Mouse (Mus musculus) lung, postnatal 0 days (tissue): ENCODE data around the gene Canx. TPM values are rescaled to one million over a fixed set of nuclear protein-coding genes. Genes with fewer than 3 reads are reported as not detected.

Experiments
- ATAC-seq: fragments of 200-750 bp; cut with Nextera tagmentation; 2 replicates; pipeline ENCODE4 v1.8.0; 2017; ENCODE audit warnings: moderate library complexity
- DNase-seq: peaks from one replicate; pipeline ENCODE4 v3.0.0-alpha.2; 2016; ENCODE audit warnings: low spot score
- H3K27ac ChIP-seq: fragments of 300-500 bp; sonication (generic); 2 replicates; pipeline ENCODE4 v1.5.1; 2014; ENCODE audit warnings: antibody characterized with exemption, mild to moderate bottlenecking, low read length, mixed read lengths
- H3K27me3 ChIP-seq: fragments of 300-500 bp; sonication (generic); replicated peaks from 2 replicates; pipeline ENCODE4 v1.6.1; 2014; ENCODE audit warnings: low read length, mixed read lengths; ENCODE audit not compliant: insufficient read depth
- H3K36me3 ChIP-seq: fragments of 300-500 bp; sonication (generic); 2 replicates; pipeline ENCODE4 v1.6.1; 2014; ENCODE audit warnings: low read length, mixed read lengths; ENCODE audit not compliant: insufficient read depth
- H3K4me1 ChIP-seq: fragments of 300-500 bp; sonication (generic); 2 replicates; pipeline ENCODE4 v1.6.1; 2014; ENCODE audit warnings: antibody characterized with exemption, low read depth, low read length, mixed read lengths; ENCODE audit not compliant: insufficient read depth
- H3K4me2 ChIP-seq: fragments of 300-500 bp; sonication (generic); replicated peaks from 2 replicates; pipeline ENCODE4 v1.6.1; 2014; ENCODE audit warnings: low read depth, mild to moderate bottlenecking, low read length, moderate library complexity, mixed read lengths
- H3K4me3 ChIP-seq: fragments of 300-500 bp; sonication (generic); 2 replicates; pipeline ENCODE4 v1.5.1; 2014; ENCODE audit warnings: low read depth, low read length
- H3K9ac ChIP-seq: fragments of 300-500 bp; sonication (generic); replicated peaks from 2 replicates; pipeline ENCODE4 v1.6.1; 2014; ENCODE audit warnings: low read depth, mild to moderate bottlenecking
- H3K9me3 ChIP-seq: fragments of 300-500 bp; sonication (generic); 2 replicates; pipeline ENCODE4 v1.6.1; 2016; ENCODE audit warnings: low read length, mixed read lengths
- CTCF ChIP-seq: IDR thresholded peaks from 2 replicates; pipeline ENCODE4 v1.5.1; 2016; ENCODE audit warnings: antibody characterized with exemption, mild to moderate bottlenecking
- EP300 ChIP-seq: IDR thresholded peaks from 2 replicates; pipeline ENCODE4 v1.6.1; 2016; ENCODE audit warnings: antibody characterized with exemption, mild to moderate bottlenecking, control low read depth
- WGBS: fragments of 180-500 bp; shearing (Covaris S2); extraction: QIAGEN DNeasy Blood & Tissue Kit; methylation state at CpG from one replicate; pipeline ENCODE4 v1.1.7; 2014; 5-methylcytosine and 5-hydroxymethylcytosine counted together
- polyA plus RNA-seq: library from polyadenylated mRNA; unstranded; fragments of >200 nt; fragmentation: Nextera tagmentation; extraction: Ambion mirVana; gene quantifications from 2 replicates; pipeline ENCODE4 v1.2.1, GENCODE M21; 2015

The Canx gene
- polyA plus RNA-seq, 1 experiment from 2014 or later: 168 TPM

DNA sequence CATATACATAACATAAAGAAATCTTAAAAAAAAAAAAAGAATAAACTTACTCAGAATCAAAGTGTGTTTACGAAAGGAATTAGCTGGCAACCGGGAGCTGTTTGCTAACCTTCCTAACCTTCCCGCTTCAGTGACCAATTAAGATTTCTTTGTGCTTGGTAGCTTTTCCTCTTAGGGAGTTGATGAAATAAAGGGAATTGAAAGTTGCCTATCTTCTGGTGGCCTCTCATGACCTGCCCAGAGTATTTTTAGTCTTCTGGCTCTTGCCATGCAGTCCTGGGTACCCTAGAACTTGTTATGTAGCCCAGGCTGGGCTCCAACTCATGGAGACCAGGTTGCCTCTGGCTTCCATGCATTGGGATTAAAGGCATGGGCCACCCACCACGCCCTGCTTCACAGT, 20.0 kb upstream of the Canx start:
- Histone ChIP-seq H3K4me2 (no peak overlapping the region), H3K27ac (no peak overlapping the region), H3K4me3 (no peak overlapping the region), H3K36me3 (no peaks in the 10 kb centered on the region), H3K4me1 (no peaks in the 10 kb centered on the region), H3K9ac (no peak overlapping the region), H3K9me3 (no peaks in the 10 kb centered on the region), H3K27me3 (no peaks in the 10 kb centered on the region)
- no peak for TF ChIP-seq CTCF
- no peak for TF ChIP-seq EP300
- WGBS: 59% methylated on average over 4 of the region's 4 CpGs
- DNase-seq (no peak), ATAC-seq (no peak)

DNA sequence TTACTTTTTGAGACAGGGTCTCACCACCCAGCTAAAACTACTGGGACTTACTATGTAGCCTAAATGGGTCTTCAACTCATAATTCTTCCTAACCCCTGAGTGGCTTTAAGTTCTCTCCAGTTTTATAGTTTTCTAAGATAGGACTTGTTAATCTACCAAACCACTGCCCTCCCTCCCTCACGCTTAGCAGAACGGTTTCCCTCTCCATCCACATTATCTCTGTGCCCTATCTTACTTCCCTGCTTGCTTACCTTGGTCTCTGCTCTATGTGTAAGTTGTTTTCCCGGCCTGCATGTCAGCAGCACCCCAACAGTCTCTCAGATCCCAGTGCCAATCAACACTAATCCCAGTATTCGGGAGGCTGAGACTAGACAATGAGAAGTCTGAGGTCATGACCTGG, 11.4 kb upstream of the Canx start:
- no peak for DNase-seq
- no peaks in the 10 kb centered on the region for H3K36me3 ChIP-seq
- no peak for ATAC-seq
- H3K4me3 ChIP-seq: no peak overlapping the region
- no peak for TF ChIP-seq CTCF
- TF ChIP-seq EP300: no peak
- WGBS: 68% methylated on average over 4 of the region's 4 CpGs
- H3K4me1 ChIP-seq: no peaks in the 10 kb centered on the region
- no peak overlapping the region for H3K4me2 ChIP-seq
- H3K9ac ChIP-seq: no peak overlapping the region
- no peak overlapping the region for H3K27ac ChIP-seq
- H3K27me3 ChIP-seq: no peaks in the 10 kb centered on the region
- no peaks in the 10 kb centered on the region for H3K9me3 ChIP-seq

DNA sequence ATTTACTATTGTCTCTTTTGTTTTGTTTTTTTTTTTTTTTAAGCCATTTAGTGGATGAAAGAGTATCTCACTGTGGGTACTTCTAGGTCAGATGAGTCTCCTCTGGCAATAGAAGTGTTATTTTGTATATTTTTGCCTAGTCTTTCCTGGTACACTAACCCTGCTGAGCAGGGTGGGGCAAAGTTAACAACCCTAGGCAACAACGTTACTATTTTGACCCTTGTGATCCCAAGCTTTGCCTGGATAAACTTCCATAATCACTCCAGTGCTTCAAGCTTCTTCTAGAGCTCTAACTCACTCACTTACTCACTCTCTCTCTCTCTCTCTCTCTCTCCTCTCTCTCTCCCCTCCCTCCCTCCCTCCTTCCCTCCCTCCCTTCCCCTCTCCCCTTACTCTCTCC, 10.7 kb upstream of the Canx start:
- DNase-seq (no peak), ATAC-seq (no peak)
- Histone ChIP-seq H3K36me3 (no peaks in the 10 kb centered on the region), H3K27ac (no peak overlapping the region), H3K9ac (no peak overlapping the region), H3K4me3 (no peak overlapping the region), H3K27me3 (no peaks in the 10 kb centered on the region), H3K4me2 (no peak overlapping the region), H3K9me3 (no peaks in the 10 kb centered on the region), H3K4me1 (no peaks in the 10 kb centered on the region)
- TF ChIP-seq EP300 (no peak), CTCF (no peak)
- 14% methylated on average over 1 of the region's 1 CpGs for WGBS

DNA sequence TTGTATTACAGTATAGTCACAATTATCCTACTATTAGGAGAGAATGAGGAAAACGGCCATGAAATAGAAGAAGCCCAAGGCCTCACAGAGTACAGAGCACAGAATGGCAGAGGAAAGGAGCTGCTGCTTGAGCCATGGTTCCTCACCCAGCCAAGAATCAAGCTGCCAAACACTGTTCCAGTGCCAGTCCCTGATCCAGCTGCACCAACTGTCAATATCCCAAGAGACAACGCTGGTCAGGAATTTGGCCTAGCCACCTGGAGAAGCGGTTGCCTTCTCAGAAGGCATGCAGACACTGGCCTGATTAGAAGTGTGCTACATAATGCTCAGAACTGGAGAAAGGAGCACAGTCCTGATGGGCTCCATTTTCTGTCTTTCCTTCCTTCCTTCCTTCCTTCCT, 7.7 kb upstream of the Canx start:
- Histone ChIP-seq H3K4me3 (no peak overlapping the region), H3K36me3 (no peaks in the 10 kb centered on the region), H3K27ac (no peak overlapping the region), H3K4me1 (no peaks in the 10 kb centered on the region), H3K9me3 (no peaks in the 10 kb centered on the region), H3K9ac (no peak overlapping the region), H3K4me2 (no peak overlapping the region), H3K27me3 (no peaks in the 10 kb centered on the region)
- no peak for TF ChIP-seq CTCF
- TF ChIP-seq EP300: no peak
- ATAC-seq: no peak
- WGBS: 81% methylated on average over 3 of the region's 3 CpGs
- no peak for DNase-seq

DNA sequence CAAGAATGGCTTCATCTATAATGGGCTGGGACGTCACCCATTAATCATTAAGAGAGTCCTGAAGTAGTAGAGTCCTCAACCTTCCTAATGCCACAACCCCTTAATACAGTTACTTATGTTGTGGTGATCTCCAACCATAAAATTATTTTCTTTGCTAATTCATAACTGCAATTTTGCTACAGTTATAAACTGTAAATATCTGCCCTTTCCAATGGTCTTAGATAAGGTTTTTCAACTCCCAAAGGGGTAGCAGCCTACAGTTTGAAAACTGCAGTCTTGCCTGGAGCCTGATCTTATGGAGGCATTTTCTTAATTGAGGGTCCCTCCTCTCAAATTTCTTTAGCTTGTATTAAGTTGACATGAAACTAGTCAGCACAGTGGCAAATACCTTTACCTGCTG, 3.9 kb upstream of the Canx start:
- ATAC-seq (no peak), DNase-seq (no peak)
- H3K4me1 ChIP-seq: peaks cover 3% of the 10 kb centered on the region; the same call in 1 of the 2 replicates
- no peaks in the 10 kb centered on the region for H3K36me3 ChIP-seq
- WGBS: 96% methylated on average over 1 of the region's 1 CpGs
- H3K4me2 ChIP-seq: no peak overlapping the region
- no peak overlapping the region for H3K9ac ChIP-seq
- no peaks in the 10 kb centered on the region for H3K27me3 ChIP-seq
- H3K4me3 ChIP-seq: no peak overlapping the region
- H3K27ac ChIP-seq: no peak overlapping the region
- no peaks in the 10 kb centered on the region for H3K9me3 ChIP-seq
- TF ChIP-seq EP300 (no peak), CTCF (no peak)

DNA sequence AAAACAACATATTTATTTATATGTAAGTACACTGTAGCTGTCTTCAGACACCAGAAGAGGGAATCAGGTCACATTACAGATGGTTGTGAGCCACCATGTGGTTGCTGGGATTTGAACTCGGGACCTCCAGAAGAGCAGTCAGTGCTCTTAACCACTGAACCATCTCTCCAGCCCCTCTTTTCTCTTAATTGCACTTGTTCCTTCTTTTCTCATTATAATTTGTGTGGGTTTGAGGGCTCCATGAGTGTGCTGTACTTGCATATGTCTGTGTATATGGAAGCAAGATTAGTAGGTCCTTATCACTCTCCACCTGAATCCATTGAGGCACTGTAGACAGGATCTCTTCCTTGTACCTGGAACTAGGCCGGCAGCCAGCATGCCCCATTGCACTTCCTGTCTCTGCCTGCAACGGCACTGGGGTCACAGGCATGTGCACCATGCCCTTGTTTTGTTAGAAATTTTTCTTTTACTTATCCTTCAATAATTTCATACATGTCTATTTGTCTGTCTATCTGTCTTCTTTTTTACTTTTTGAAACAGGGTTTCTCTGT, 2.7 kb upstream of the Canx start:
- 69% methylated on average over 3 of the region's 3 CpGs for WGBS
- no peak for ATAC-seq
- TF ChIP-seq EP300: no peak
- no peak for TF ChIP-seq CTCF

More for the DNA sequence above, 2.7 kb upstream of the Canx start:
- H3K9ac ChIP-seq: no peak overlapping the region
- H3K4me2 ChIP-seq: no peak overlapping the region
- peaks cover 11% of the 10 kb centered on the region; the same call in 1 of the 2 replicates for H3K4me1 ChIP-seq
- H3K27ac ChIP-seq: no peak overlapping the region
- H3K36me3 ChIP-seq: no peaks in the 10 kb centered on the region
- no peak overlapping the region for H3K4me3 ChIP-seq
- no peaks in the 10 kb centered on the region for H3K27me3 ChIP-seq
- DNase-seq: no peak
- H3K9me3 ChIP-seq: no peaks in the 10 kb centered on the region
